Mouse (Mus musculus): ENCODE measurements at regions not wholly inside any gene's neighbourhood (a gene's known extent, or its start where the extent isn't known, plus 50 kb on each side); places are given as distances from the start of the nearest gene placed in this dataset.

DNA sequence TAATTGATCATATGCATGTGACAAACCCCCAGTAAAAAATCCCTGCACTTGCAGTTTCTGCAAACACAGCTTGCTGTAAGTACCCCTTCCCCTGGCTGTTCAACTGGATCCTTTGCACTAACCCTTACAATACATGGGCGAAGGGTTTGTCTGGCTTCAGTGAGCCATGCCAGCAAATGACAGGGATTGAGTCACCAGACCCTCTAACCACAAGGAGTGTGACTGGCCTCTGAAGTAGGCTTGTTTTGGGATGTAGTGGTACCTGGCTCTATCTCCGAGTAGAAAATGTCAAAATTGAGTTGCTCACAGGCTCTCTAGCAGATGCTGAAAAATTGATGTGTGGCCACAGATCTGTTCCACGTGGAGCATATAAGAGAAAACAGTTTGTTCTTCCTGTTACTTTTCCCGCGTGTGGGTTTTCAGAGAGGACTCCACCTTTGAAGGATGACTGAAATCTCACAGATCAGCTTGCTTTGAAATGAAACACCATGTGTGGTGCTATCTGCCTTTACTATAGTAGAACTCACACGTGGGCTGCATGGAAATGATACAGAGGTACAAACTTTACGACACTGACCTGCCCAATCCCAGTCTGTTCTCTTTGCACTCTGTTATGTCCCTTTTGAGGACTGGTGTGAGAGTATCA is 228.8 kb downstream of the Abcc12 start:
- WGBS = 72% methylated on average over 7 of the region's 7 CpGs
- Histone ChIP-seq H3K4me3 (replicated peaks; ENCODE audit: control insufficient read depth, low read depth, low read length) (no peak overlapping the region), H3K27ac (ENCODE audit: control insufficient read depth, insufficient read depth, low read depth, low read length, poor library complexity) (no peak overlapping the region), H3K4me1 (ENCODE audit: control insufficient read depth, insufficient read depth, low read length) (no peaks in the 10 kb centered on the region)
- TF ChIP-seq POLR2A (IDR thresholded peaks at IDR 0.05; ENCODE audit: borderline replicate concordance, control insufficient read depth, low read depth, low read length) (no peak), CTCF (IDR thresholded peaks at IDR 0.05; ENCODE audit: control insufficient read depth, insufficient read depth, low read length) (no peak)

GRCm38 (mm10) chr8:86350128-86350527 is 230.4 kb downstream of the Abcc12 start:
- 79% methylated on average over 2 of the region's 2 CpGs for WGBS
- H3K4me1 ChIP-seq (ENCODE audit: control insufficient read depth, insufficient read depth, low read length) = no peaks in the 10 kb centered on the region
- TF ChIP-seq CTCF (IDR thresholded peaks at IDR 0.05; ENCODE audit: control insufficient read depth, insufficient read depth, low read length) (no peak), POLR2A (IDR thresholded peaks at IDR 0.05; ENCODE audit: borderline replicate concordance, control insufficient read depth, low read depth, low read length) (no peak)
- no peak overlapping the region for H3K4me3 ChIP-seq (replicated peaks; ENCODE audit: control insufficient read depth, low read depth, low read length)
- no peak overlapping the region for H3K27ac ChIP-seq (ENCODE audit: control insufficient read depth, insufficient read depth, low read depth, low read length, poor library complexity)

GRCm38 (mm10) chr8:86342016-86342684 is 238.3 kb downstream of the Abcc12 start:
- Histone ChIP-seq H3K4me3 (replicated peaks; ENCODE audit: control insufficient read depth, low read depth, low read length) (no peak overlapping the region), H3K4me1 (ENCODE audit: control insufficient read depth, insufficient read depth, low read length) (no peaks in the 10 kb centered on the region), H3K27ac (ENCODE audit: control insufficient read depth, insufficient read depth, low read depth, low read length, poor library complexity) (no peak overlapping the region)
- no peak for TF ChIP-seq POLR2A (IDR thresholded peaks at IDR 0.05; ENCODE audit: borderline replicate concordance, control insufficient read depth, low read depth, low read length)
- no peak for TF ChIP-seq CTCF (IDR thresholded peaks at IDR 0.05; ENCODE audit: control insufficient read depth, insufficient read depth, low read length)
- WGBS = 74% methylated on average over 8 of the region's 8 CpGs

DNA sequence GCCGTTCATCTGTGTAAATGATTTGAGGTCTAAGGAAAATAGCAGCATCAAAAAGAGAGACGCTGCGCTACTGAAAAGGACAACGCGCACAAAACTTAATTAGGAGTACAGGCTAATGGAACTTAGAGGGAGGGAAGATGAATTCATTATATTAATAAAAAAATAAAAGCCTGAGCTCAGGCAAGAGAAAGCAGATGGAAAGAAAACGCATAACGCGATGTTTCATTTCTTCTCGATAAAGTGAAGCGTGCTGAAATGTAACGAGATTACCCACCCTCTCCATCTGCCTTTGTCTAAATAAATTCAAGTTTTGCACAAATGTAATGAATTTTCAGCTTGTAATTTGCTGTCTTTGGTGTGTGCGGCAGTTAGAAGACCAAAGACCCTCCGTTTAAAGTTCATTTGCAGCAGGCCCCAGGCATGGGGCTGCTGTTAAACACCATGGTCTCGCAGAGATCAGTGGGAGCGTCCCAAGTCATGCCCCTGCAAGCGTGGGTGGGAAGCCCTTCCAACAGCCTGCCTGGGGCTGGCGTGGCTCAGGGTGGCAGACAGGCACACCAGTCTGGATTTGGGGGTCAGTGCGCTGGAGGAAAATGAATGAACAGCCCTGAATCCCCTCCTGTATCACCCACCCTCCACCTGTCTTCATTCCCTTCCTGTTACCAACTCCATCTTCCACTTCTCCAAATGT is 241.8 kb downstream of the Abcc12 start:
- Histone ChIP-seq H3K4me3 (replicated peaks; ENCODE audit: control insufficient read depth, low read depth, low read length) (no peak overlapping the region), H3K27ac (ENCODE audit: control insufficient read depth, insufficient read depth, low read depth, low read length, poor library complexity) (no peak overlapping the region), H3K4me1 (ENCODE audit: control insufficient read depth, insufficient read depth, low read length) (no peaks in the 10 kb centered on the region)
- TF ChIP-seq CTCF (IDR thresholded peaks at IDR 0.05; ENCODE audit: control insufficient read depth, insufficient read depth, low read length) = no peak
- TF ChIP-seq POLR2A (IDR thresholded peaks at IDR 0.05; ENCODE audit: borderline replicate concordance, control insufficient read depth, low read depth, low read length) = no peak
- WGBS = 90% methylated on average over 18 of the region's 18 CpGs

- no peaks in the 10 kb centered on the region for H3K4me1 ChIP-seq (ENCODE audit: control insufficient read depth, insufficient read depth, low read length)
- no peak overlapping the region for H3K4me3 ChIP-seq (replicated peaks; ENCODE audit: control insufficient read depth, low read depth, low read length)
- no peak for TF ChIP-seq POLR2A (IDR thresholded peaks at IDR 0.05; ENCODE audit: borderline replicate concordance, control insufficient read depth, low read depth, low read length)
- no peak for TF ChIP-seq CTCF (IDR thresholded peaks at IDR 0.05; ENCODE audit: control insufficient read depth, insufficient read depth, low read length)
- H3K27ac ChIP-seq (ENCODE audit: control insufficient read depth, insufficient read depth, low read depth, low read length, poor library complexity) = no peak overlapping the region
- WGBS = 80% methylated on average over 6 of the region's 6 CpGs
These were observed 249.1 kb downstream of the Abcc12 start for GRCm38 (mm10) chr8:86331383-86331782.

DNA sequence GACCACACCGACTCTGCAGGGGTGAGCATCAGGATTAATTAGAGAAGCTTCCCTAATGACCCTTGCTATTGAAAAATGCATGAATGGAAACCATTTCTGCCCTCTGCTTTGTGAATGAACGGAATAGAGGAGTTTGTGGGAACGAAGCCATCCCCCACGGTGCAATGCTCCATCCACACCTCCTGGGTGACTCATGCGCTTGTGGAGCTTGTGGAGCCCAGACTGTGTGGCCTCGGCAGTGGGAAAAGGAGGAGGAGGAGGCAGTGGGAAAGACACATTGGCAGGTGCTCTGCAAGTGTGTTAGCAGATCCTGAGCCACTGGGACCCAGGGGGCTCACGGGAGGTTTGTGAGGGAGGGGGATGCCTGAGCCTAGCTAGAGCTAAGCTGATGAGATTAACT is 251.9 kb downstream of the Abcc12 start:
- TF ChIP-seq CTCF (IDR thresholded peaks at IDR 0.05; ENCODE audit: control insufficient read depth, insufficient read depth, low read length) = no peak
- no peak for TF ChIP-seq POLR2A (IDR thresholded peaks at IDR 0.05; ENCODE audit: borderline replicate concordance, control insufficient read depth, low read depth, low read length)
- Histone ChIP-seq H3K4me1 (ENCODE audit: control insufficient read depth, insufficient read depth, low read length) (no peaks in the 10 kb centered on the region), H3K4me3 (replicated peaks; ENCODE audit: control insufficient read depth, low read depth, low read length) (no peak overlapping the region), H3K27ac (ENCODE audit: control insufficient read depth, insufficient read depth, low read depth, low read length, poor library complexity) (no peak overlapping the region)
- WGBS = 71% methylated on average over 7 of the region's 7 CpGs

- Histone ChIP-seq H3K27ac (ENCODE audit: control insufficient read depth, insufficient read depth, low read depth, low read length, poor library complexity) (no peak overlapping the region), H3K4me3 (replicated peaks; ENCODE audit: control insufficient read depth, low read depth, low read length) (no peak overlapping the region), H3K4me1 (ENCODE audit: control insufficient read depth, insufficient read depth, low read length) (no peaks in the 10 kb centered on the region)
- WGBS = 87% methylated on average over 3 of the region's 3 CpGs
- no peak for TF ChIP-seq CTCF (IDR thresholded peaks at IDR 0.05; ENCODE audit: control insufficient read depth, insufficient read depth, low read length)
- TF ChIP-seq POLR2A (IDR thresholded peaks at IDR 0.05; ENCODE audit: borderline replicate concordance, control insufficient read depth, low read depth, low read length) = no peak
These were observed 252.5 kb downstream of the Abcc12 start for GRCm38 (mm10) chr8:86327982-86328381.

DNA sequence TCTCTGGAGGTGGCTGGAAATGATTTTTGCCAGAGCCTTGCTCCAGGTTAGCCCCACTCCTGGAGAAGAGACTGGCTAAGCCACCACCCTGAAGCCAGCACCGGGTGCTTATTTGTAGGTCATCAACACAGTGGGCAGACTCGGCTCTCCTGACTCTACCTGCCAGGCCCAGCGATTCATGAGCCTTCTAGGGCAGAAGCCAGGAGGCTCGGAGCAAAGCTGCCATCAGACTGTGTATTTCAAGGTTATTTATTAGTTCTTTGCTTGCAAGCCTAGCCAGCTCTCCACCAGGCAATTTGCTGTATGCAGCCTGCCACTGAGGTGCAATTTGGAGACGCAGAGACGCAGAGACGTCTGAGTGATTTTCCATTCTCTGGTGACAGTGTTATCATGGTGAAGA is 255.4 kb downstream of the Abcc12 start:
- H3K27ac ChIP-seq (ENCODE audit: control insufficient read depth, insufficient read depth, low read depth, low read length, poor library complexity) = no peak overlapping the region
- WGBS = 85% methylated on average over 7 of the region's 7 CpGs
- no peaks in the 10 kb centered on the region for H3K4me1 ChIP-seq (ENCODE audit: control insufficient read depth, insufficient read depth, low read length)
- TF ChIP-seq POLR2A (IDR thresholded peaks at IDR 0.05; ENCODE audit: borderline replicate concordance, control insufficient read depth, low read depth, low read length) (no peak), CTCF (IDR thresholded peaks at IDR 0.05; ENCODE audit: control insufficient read depth, insufficient read depth, low read length) (no peak)
- no peak overlapping the region for H3K4me3 ChIP-seq (replicated peaks; ENCODE audit: control insufficient read depth, low read depth, low read length)

Measured in bone marrow, adult 2 months (tissue).